Mouse (Mus musculus) liver, embryonic 12.5 days (tissue): ENCODE measurements around the gene Ankmy2. TPM values are rescaled to one million over a fixed set of nuclear protein-coding genes. Genes with fewer than 3 reads are reported as not detected.

Source experiments
- ATAC-seq: fragments of 200-750 bp; cut with Nextera tagmentation; 2 replicates; pipeline ENCODE4 v1.8.0; 2017; ENCODE audit warnings: moderate number of reproducible peaks, mild to moderate bottlenecking, moderate library complexity
- H3K27ac ChIP-seq: fragments of 300-500 bp; sonication (generic); 2 replicates; pipeline ENCODE4 v1.5.1; 2016; ENCODE audit warnings: mild to moderate bottlenecking
- H3K27me3 ChIP-seq: fragments of 300-500 bp; sonication (generic); replicated peaks from 2 replicates; pipeline ENCODE4 v1.6.1; 2016; ENCODE audit warnings: mild to moderate bottlenecking, moderate library complexity
- H3K36me3 ChIP-seq: fragments of 300-500 bp; sonication (generic); 2 replicates; pipeline ENCODE4 v1.6.1; 2016; ENCODE audit warnings: mild to moderate bottlenecking, moderate library complexity
- H3K4me1 ChIP-seq: fragments of 300-500 bp; sonication (generic); 2 replicates; pipeline ENCODE4 v1.6.1; 2016
- H3K4me2 ChIP-seq: fragments of 300-500 bp; sonication (generic); 2 replicates; pipeline ENCODE4 v1.6.1; 2016; ENCODE audit warnings: mild to moderate bottlenecking, moderate library complexity
- H3K4me3 ChIP-seq: fragments of 300-500 bp; sonication (generic); 2 replicates; pipeline ENCODE4 v1.5.1; 2016; ENCODE audit warnings: mild to moderate bottlenecking, moderate library complexity
- H3K9ac ChIP-seq: fragments of 300-500 bp; sonication (generic); 2 replicates; pipeline ENCODE4 v1.6.1; 2016; ENCODE audit warnings: mild to moderate bottlenecking, moderate library complexity
- H3K9me3 ChIP-seq: fragments of 300-500 bp; sonication (generic); replicated peaks from 2 replicates; pipeline ENCODE4 v1.6.1; 2016; ENCODE audit warnings: mild to moderate bottlenecking, moderate library complexity
- WGBS: fragments of 180-500 bp; shearing (Covaris S2); methylation state at CpG from one replicate; pipeline ENCODE4 v1.1.7; 2016; ENCODE audit not compliant: insufficient replicate concordance; 5-methylcytosine and 5-hydroxymethylcytosine counted together
- polyA plus RNA-seq: library from polyadenylated mRNA; unstranded; fragments of >200 nt; fragmentation: Nextera tagmentation; extraction: Ambion mirVana; gene quantifications from 2 replicates; pipeline ENCODE4 v1.2.1, GENCODE M21; 2016

Ankmy2 gene
- 12.7 and 13.6 TPM in 2 replicates for polyA plus RNA-seq

- peak within 1 kb of the TSS; percentile 74 for H3K4me3 ChIP-seq
- peak; percentile 97 for ATAC-seq
- WGBS, result 0% methylated on average over 41 of the region's 42 CpGs
- H3K27ac ChIP-seq, result peak within 1 kb of the TSS; percentile 85
- H3K4me1 ChIP-seq, result peaks cover 36% of the 10 kb centered on the region
- 0 out of 2 replicates have a peak, but pooled peaks cover 2% of the 10 kb centered on the region for H3K36me3 ChIP-seq
- H3K9ac ChIP-seq, result peak within 1 kb of the TSS; percentile 83
- H3K9me3 ChIP-seq, result no peaks in the 10 kb centered on the region
- H3K4me2 ChIP-seq, result peak within 1 kb of the TSS; percentile 89
- no peaks in the 10 kb centered on the region for H3K27me3 ChIP-seq
These were observed at the start of gene Ankmy2 for GRCm38 (mm10) chr12:36156637-36157303. Gene Ankmy2 (plus strand): TSS chr12:36157114.

- no peak overlapping the region for H3K9ac ChIP-seq
- WGBS, result 94% methylated on average over 5 of the region's 5 CpGs
- H3K4me3 ChIP-seq, result no peak overlapping the region
- no peak overlapping the region for H3K4me2 ChIP-seq
- H3K9me3 ChIP-seq, result no peaks in the 10 kb centered on the region
- peaks cover 80% of the 10 kb centered on the region for H3K36me3 ChIP-seq
- no peaks in the 10 kb centered on the region for H3K4me1 ChIP-seq
- H3K27ac ChIP-seq, result no peak overlapping the region
- no peak for ATAC-seq
- H3K27me3 ChIP-seq, result no peaks in the 10 kb centered on the region
These were observed 48.5 kb upstream of the Ankmy2 start for GRCm38 (mm10) chr12:36108442-36108841.

- Histone ChIP-seq H3K27me3 (no peaks in the 10 kb centered on the region), H3K36me3 (peaks cover 85% of the 10 kb centered on the region)
- WGBS, result 78% methylated on average over 5 of the region's 5 CpGs
These were observed 46.5 kb upstream of the Ankmy2 start for GRCm38 (mm10) chr12:36110457-36110856.

GRCm38 (mm10) chr12:36111110-36111509, 45.8 kb upstream of the Ankmy2 start:
- no peak for ATAC-seq
- Histone ChIP-seq H3K9me3 (no peaks in the 10 kb centered on the region), H3K27ac (no peak overlapping the region), H3K4me2 (no peak overlapping the region), H3K27me3 (no peaks in the 10 kb centered on the region), H3K9ac (no peak overlapping the region), H3K4me1 (no peaks in the 10 kb centered on the region), H3K4me3 (no peak overlapping the region), H3K36me3 (peaks cover 87% of the 10 kb centered on the region)
- 84% methylated on average over 5 of the region's 5 CpGs for WGBS

More at GRCm38 (mm10) chr12:36110457-36110856, 46.5 kb upstream of the Ankmy2 start:
- ATAC-seq, result no peak
- no peak overlapping the region for H3K4me3 ChIP-seq
- H3K9ac ChIP-seq, result no peak overlapping the region
- H3K4me1 ChIP-seq, result no peaks in the 10 kb centered on the region
- H3K4me2 ChIP-seq, result no peak overlapping the region
- H3K27ac ChIP-seq, result no peak overlapping the region
- H3K9me3 ChIP-seq, result no peaks in the 10 kb centered on the region

- no peaks in the 10 kb centered on the region for H3K27me3 ChIP-seq
- no peaks in the 10 kb centered on the region for H3K9me3 ChIP-seq
- no peaks in the 10 kb centered on the region for H3K4me1 ChIP-seq
- no peak overlapping the region for H3K4me3 ChIP-seq
- H3K9ac ChIP-seq, result no peak overlapping the region
- no peak overlapping the region for H3K27ac ChIP-seq
- 92% methylated on average over 3 of the region's 3 CpGs for WGBS
- peaks cover 89% of the 10 kb centered on the region for H3K36me3 ChIP-seq
- H3K4me2 ChIP-seq, result no peak overlapping the region
- ATAC-seq, result no peak
These were observed 44.8 kb upstream of the Ankmy2 start for GRCm38 (mm10) chr12:36112081-36112480.

GRCm38 (mm10) chr12:36117161-36117560, 39.8 kb upstream of the Ankmy2 start:
- Histone ChIP-seq H3K9ac (no peak overlapping the region), H3K4me1 (no peaks in the 10 kb centered on the region)
- 79% methylated on average over 6 of the region's 6 CpGs for WGBS

GRCm38 (mm10) chr12:36119244-36119643, 37.7 kb upstream of the Ankmy2 start:
- no peak for ATAC-seq
- 85% methylated on average over 3 of the region's 3 CpGs for WGBS
- no peaks in the 10 kb centered on the region for H3K4me1 ChIP-seq
- H3K9me3 ChIP-seq, result no peaks in the 10 kb centered on the region
- no peaks in the 10 kb centered on the region for H3K27me3 ChIP-seq
- peaks cover 78% of the 10 kb centered on the region for H3K36me3 ChIP-seq
- H3K27ac ChIP-seq, result no peak overlapping the region
- no peak overlapping the region for H3K9ac ChIP-seq
- H3K4me3 ChIP-seq, result no peak overlapping the region
- no peak overlapping the region for H3K4me2 ChIP-seq

More at GRCm38 (mm10) chr12:36117161-36117560, 39.8 kb upstream of the Ankmy2 start:
- ATAC-seq, result no peak
- Histone ChIP-seq H3K4me2 (no peak overlapping the region), H3K27me3 (no peaks in the 10 kb centered on the region), H3K27ac (no peak overlapping the region), H3K9me3 (no peaks in the 10 kb centered on the region), H3K4me3 (no peak overlapping the region), H3K36me3 (peaks cover 79% of the 10 kb centered on the region)

- Histone ChIP-seq H3K4me2 (no peak overlapping the region), H3K9ac (no peak overlapping the region), H3K27ac (no peak overlapping the region), H3K9me3 (no peaks in the 10 kb centered on the region), H3K4me1 (no peaks in the 10 kb centered on the region), H3K4me3 (no peak overlapping the region), H3K36me3 (peaks cover 61% of the 10 kb centered on the region), H3K27me3 (no peaks in the 10 kb centered on the region)
- WGBS, result 79% methylated on average over 5 of the region's 5 CpGs
- ATAC-seq, result no peak
These were observed 30.9 kb upstream of the Ankmy2 start for GRCm38 (mm10) chr12:36126049-36126448.

GRCm38 (mm10) chr12:36129826-36130225, 27.1 kb upstream of the Ankmy2 start:
- Histone ChIP-seq H3K9ac (no peak overlapping the region), H3K4me2 (no peak overlapping the region), H3K4me3 (no peak overlapping the region), H3K27ac (no peak overlapping the region), H3K4me1 (0 out of 2 replicates have a peak, but pooled peaks cover 3% of the 10 kb centered on the region), H3K36me3 (peaks cover 59% of the 10 kb centered on the region), H3K9me3 (no peaks in the 10 kb centered on the region), H3K27me3 (no peaks in the 10 kb centered on the region)
- 80% methylated on average over 5 of the region's 5 CpGs for WGBS
- ATAC-seq, result no peak

GRCm38 (mm10) chr12:36132254-36132653, 24.7 kb upstream of the Ankmy2 start:
- no peak overlapping the region for H3K27ac ChIP-seq
- no peak overlapping the region for H3K9ac ChIP-seq
- H3K27me3 ChIP-seq, result no peaks in the 10 kb centered on the region
- 0 out of 2 replicates have a peak, but pooled peaks cover 8% of the 10 kb centered on the region for H3K4me1 ChIP-seq
- no peak overlapping the region for H3K4me3 ChIP-seq
- no peak overlapping the region for H3K4me2 ChIP-seq
- 78% methylated on average over 2 of the region's 2 CpGs for WGBS
- no peak for ATAC-seq
- H3K36me3 ChIP-seq, result peaks cover 46% of the 10 kb centered on the region
- no peaks in the 10 kb centered on the region for H3K9me3 ChIP-seq

GRCm38 (mm10) chr12:36132668-36133067, 24.2 kb upstream of the Ankmy2 start:
- ATAC-seq, result no peak

GRCm38 (mm10) chr12:36133547-36133946, 23.4 kb upstream of the Ankmy2 start:
- 74% methylated on average over 5 of the region's 5 CpGs for WGBS
- Histone ChIP-seq H3K36me3 (peaks cover 52% of the 10 kb centered on the region), H3K9me3 (no peaks in the 10 kb centered on the region), H3K9ac (no peak overlapping the region), H3K27ac (no peak overlapping the region), H3K4me3 (no peak overlapping the region), H3K4me2 (no peak overlapping the region), H3K4me1 (0 out of 2 replicates have a peak, but pooled peaks cover 8% of the 10 kb centered on the region), H3K27me3 (no peaks in the 10 kb centered on the region)
- ATAC-seq, result no peak

More at GRCm38 (mm10) chr12:36132668-36133067, 24.2 kb upstream of the Ankmy2 start:
- 78% methylated on average over 3 of the region's 3 CpGs for WGBS
- Histone ChIP-seq H3K27ac (no peak overlapping the region), H3K9me3 (no peaks in the 10 kb centered on the region), H3K4me1 (0 out of 2 replicates have a peak, but pooled peaks cover 8% of the 10 kb centered on the region), H3K4me3 (no peak overlapping the region), H3K4me2 (no peak overlapping the region), H3K9ac (no peak overlapping the region), H3K27me3 (no peaks in the 10 kb centered on the region), H3K36me3 (peaks cover 48% of the 10 kb centered on the region)
